Mouse (Mus musculus) brain, embryonic 14.5 days (tissue): Measurements from ENCODE around the gene Ntf5.

Source experiments
- CTCF ChIP-seq: fragments of 200-500 bp; IDR thresholded peaks from 2 replicates; pipeline ENCODE4 v1.5.1; 2012; ENCODE audit warnings: inconsistent platforms, mild to moderate bottlenecking, moderate library complexity, borderline replicate concordance; ENCODE audit not compliant: insufficient read depth, insufficient read length; ENCODE audit errors: extremely low read depth
- POLR2A ChIP-seq: fragments of 200-500 bp; IDR thresholded peaks from 2 replicates; pipeline ENCODE4 v1.6.1; 2012; ENCODE audit warnings: mild to moderate bottlenecking, inconsistent platforms, borderline replicate concordance; ENCODE audit not compliant: poor library complexity, insufficient read depth, insufficient read length, severe bottlenecking; ENCODE audit errors: extremely low read depth

GRCm38 (mm10) chr7:45447325-45447990 lies 34.0 kb downstream of the Ntf5 start:
- peak; percentile 38; the same call in 1 of the 2 replicates for TF ChIP-seq CTCF
- TF ChIP-seq POLR2A = no peak
